Mouse (Mus musculus) hindbrain, embryonic 12.5 days (tissue): Measurements from ENCODE around the gene Igf1. TPM values are rescaled to one million over a fixed set of nuclear protein-coding genes. Genes with fewer than 3 reads are reported as not detected.

Experiments
- ATAC-seq: fragments of 200-750 bp; cut with Nextera tagmentation; 2 replicates; pipeline ENCODE4 v1.8.0; 2017; ENCODE audit warnings: moderate TSS enrichment; ENCODE audit not compliant: low FRiP score
- H3K27ac ChIP-seq: fragments of 300-500 bp; sonication (generic); 2 replicates; pipeline ENCODE4 v1.5.1; 2016; ENCODE audit warnings: mild to moderate bottlenecking
- H3K27me3 ChIP-seq: fragments of 300-500 bp; sonication (generic); 2 replicates; pipeline ENCODE4 v1.6.1; 2016; ENCODE audit warnings: mild to moderate bottlenecking
- H3K36me3 ChIP-seq: fragments of 300-500 bp; sonication (generic); 2 replicates; pipeline ENCODE4 v1.6.1; 2016; ENCODE audit warnings: mild to moderate bottlenecking
- H3K4me1 ChIP-seq: fragments of 300-500 bp; sonication (generic); 2 replicates; pipeline ENCODE4 v1.6.1; 2016
- H3K4me2 ChIP-seq: fragments of 300-500 bp; sonication (generic); replicated peaks from 2 replicates; pipeline ENCODE4 v1.6.1; 2016; ENCODE audit warnings: mild to moderate bottlenecking
- H3K4me3 ChIP-seq: fragments of 300-500 bp; sonication (generic); 2 replicates; pipeline ENCODE4 v1.5.1; 2016; ENCODE audit warnings: mild to moderate bottlenecking
- H3K9ac ChIP-seq: fragments of 300-500 bp; sonication (generic); 2 replicates; pipeline ENCODE4 v1.6.1; 2016; ENCODE audit warnings: mild to moderate bottlenecking, moderate library complexity
- H3K9me3 ChIP-seq: fragments of 300-500 bp; sonication (generic); replicated peaks from 2 replicates; pipeline ENCODE4 v1.6.1; 2016; ENCODE audit warnings: mild to moderate bottlenecking
- WGBS: fragments of 180-500 bp; shearing (Covaris S2); methylation state at CpG from one replicate; pipeline ENCODE4 v1.1.7; 2016; 5-methylcytosine and 5-hydroxymethylcytosine counted together
- polyA plus RNA-seq: library from polyadenylated mRNA; unstranded; fragments of >200 nt; fragmentation: Nextera tagmentation; extraction: Ambion mirVana; gene quantifications from 2 replicates; pipeline ENCODE4 v1.2.1, GENCODE M21; 2016

Gene Igf1
- polyA plus RNA-seq, 1 experiment from 2014 or later = 21.3 TPM

DNA sequence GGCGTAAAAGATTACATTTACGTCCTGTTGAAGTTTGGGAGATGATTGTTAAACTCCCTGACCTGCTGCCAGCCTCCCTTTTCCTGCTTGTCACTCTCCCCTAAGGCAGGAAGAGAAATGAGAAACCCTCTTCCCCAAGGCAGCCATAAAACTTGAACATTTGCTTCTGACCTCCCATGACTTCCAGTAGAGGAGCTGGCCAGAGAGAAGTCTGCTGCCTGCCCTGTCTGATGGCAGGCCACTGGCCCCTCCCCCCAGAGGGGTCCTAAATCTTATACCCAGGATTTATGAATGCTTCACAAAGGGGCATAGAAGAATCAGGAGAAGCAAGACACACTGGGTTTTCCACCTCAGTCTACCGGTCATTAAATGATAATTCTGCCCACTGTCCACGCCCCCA, 5.3 kb downstream of the Igf1 start:
- Histone ChIP-seq H3K36me3 (no peaks in the 10 kb centered on the region), H3K9me3 (no peaks in the 10 kb centered on the region), H3K4me3 (no peak overlapping the region), H3K9ac (no peak overlapping the region), H3K27ac (no peak overlapping the region), H3K4me1 (peaks cover 13% of the 10 kb centered on the region), H3K4me2 (no peak overlapping the region), H3K27me3 (0 out of 2 replicates have a peak, but pooled peaks cover 5% of the 10 kb centered on the region)
- ATAC-seq = no peak
- 81% methylated on average over 4 of the region's 4 CpGs for WGBS

DNA sequence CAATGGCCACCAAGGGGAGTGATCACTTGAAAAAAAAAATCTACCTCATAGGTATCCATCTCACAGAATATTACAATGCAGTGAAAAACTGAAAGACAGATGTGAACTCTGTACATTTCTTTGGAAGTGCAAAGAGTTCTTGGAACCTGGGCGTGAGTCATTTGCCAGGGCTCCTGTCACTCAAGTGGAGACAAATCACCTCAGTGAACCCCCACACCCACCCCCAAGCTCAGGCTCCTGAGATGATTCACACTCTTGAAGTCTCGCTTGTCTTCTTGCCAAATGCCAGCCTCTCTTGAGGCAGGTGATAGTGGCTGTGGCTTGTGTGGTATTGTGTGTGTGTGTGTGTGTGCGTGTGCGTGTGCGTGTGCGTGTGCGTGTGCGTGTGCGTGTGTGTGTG, 7.6 kb downstream of the Igf1 start:
- WGBS = 94% methylated on average over 9 of the region's 9 CpGs
- Histone ChIP-seq H3K4me2 (no peak overlapping the region), H3K9me3 (no peaks in the 10 kb centered on the region), H3K36me3 (no peaks in the 10 kb centered on the region), H3K4me3 (no peak overlapping the region), H3K27ac (no peak overlapping the region), H3K4me1 (peaks cover 6% of the 10 kb centered on the region; the same call in 1 of the 2 replicates), H3K9ac (no peak overlapping the region), H3K27me3 (no peaks in the 10 kb centered on the region)
- ATAC-seq = no peak

DNA sequence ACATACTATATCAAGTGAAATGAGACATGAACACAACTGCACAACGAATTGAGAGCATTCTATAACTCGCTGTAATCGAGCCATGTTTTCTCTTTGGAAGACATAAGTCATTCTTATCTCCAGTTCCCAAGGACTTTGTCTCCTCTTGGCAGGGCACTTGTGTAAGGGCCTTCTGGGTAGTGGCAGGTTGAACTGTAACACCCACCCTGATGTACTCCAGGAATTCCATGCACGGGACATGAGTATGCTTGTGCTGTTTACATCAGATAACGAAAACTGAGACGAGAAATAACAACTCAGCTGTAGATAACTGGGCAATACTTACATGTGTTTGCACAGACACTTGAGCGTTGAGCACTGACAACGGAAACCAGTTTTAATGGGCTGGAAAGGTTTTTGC, 8.4 kb downstream of the Igf1 start:
- Histone ChIP-seq H3K4me3 (no peak overlapping the region), H3K36me3 (no peaks in the 10 kb centered on the region), H3K9ac (no peak overlapping the region), H3K4me2 (no peak overlapping the region), H3K4me1 (no peaks in the 10 kb centered on the region), H3K27ac (no peak overlapping the region), H3K27me3 (no peaks in the 10 kb centered on the region), H3K9me3 (no peaks in the 10 kb centered on the region)
- no peak for ATAC-seq
- WGBS = 79% methylated on average over 8 of the region's 8 CpGs

GRCm38 (mm10) chr10:87867217-87867616, 9.2 kb downstream of the Igf1 start:
- Histone ChIP-seq H3K9me3 (no peaks in the 10 kb centered on the region), H3K4me2 (no peak overlapping the region), H3K36me3 (no peaks in the 10 kb centered on the region), H3K27ac (no peak overlapping the region), H3K27me3 (no peaks in the 10 kb centered on the region), H3K4me1 (peaks cover 2% of the 10 kb centered on the region; the same call in 1 of the 2 replicates), H3K4me3 (no peak overlapping the region), H3K9ac (no peak overlapping the region)
- no peak for ATAC-seq
- 81% methylated on average over 2 of the region's 2 CpGs for WGBS

DNA sequence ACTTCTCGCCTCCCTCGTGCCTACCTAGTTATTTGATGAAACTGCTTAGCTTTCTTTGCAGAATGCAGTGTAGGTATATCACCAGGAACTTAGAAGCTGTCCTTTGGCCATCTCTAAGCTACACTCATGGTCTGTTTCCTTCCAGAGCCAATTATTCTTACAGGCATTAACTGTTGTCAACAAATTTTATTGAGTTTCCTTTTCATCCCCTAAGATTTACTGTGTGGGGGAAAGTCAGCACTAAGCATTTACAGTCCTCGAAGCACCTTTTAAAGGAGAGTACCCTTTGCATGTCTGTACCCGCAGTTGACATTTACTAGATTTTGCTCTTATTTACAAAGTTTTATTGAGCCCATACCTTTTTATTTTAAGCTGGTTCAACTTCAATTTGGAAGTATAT, 9.6 kb downstream of the Igf1 start:
- Histone ChIP-seq H3K27me3 (no peaks in the 10 kb centered on the region), H3K4me1 (peaks cover 3% of the 10 kb centered on the region; the same call in 1 of the 2 replicates), H3K27ac (no peak overlapping the region), H3K9ac (no peak overlapping the region), H3K4me2 (no peak overlapping the region), H3K4me3 (no peak overlapping the region), H3K36me3 (no peaks in the 10 kb centered on the region), H3K9me3 (no peaks in the 10 kb centered on the region)
- ATAC-seq = no peak
- 83% methylated on average over 4 of the region's 4 CpGs for WGBS

DNA sequence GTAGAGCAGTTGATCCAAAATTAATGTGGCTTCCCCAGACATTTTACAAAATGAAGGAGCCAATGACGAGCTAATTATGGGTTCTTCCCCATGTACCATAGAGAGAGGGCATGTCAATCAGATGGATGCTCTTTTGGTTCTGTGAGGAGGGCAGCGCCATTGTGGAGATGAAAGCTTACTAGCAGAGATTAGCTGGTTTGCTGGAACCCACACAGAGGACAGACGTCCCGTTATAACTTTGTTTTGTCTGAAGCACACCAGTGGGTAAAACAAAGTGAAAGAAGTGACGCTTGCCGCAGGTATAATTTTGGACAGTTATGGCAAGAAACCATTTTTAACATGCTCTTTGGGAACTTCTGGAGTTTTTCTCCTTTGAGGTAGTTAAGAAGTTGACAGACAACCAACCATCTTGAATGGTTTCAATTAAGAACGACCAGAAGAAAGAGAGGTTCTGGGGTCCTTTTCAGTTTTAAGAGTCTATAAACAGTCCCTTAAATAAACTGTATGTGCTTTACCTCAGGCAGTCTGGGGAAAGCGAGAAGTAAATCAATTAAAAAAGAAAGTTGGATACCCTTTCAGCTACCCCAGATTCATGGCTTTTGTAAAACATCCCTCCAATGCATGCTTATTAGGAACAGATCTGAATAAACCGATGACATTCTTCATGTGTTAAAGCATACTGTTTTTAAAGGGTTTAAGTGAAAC, 10.4 kb downstream of the Igf1 start:
- H3K9me3 ChIP-seq = no peaks in the 10 kb centered on the region
- no peaks in the 10 kb centered on the region for H3K27me3 ChIP-seq
- no peak overlapping the region for H3K4me2 ChIP-seq
- no peaks in the 10 kb centered on the region for H3K36me3 ChIP-seq
- no peak overlapping the region for H3K4me3 ChIP-seq
- no peak overlapping the region for H3K9ac ChIP-seq
- peaks cover 6% of the 10 kb centered on the region; the same call in 1 of the 2 replicates for H3K4me1 ChIP-seq
- H3K27ac ChIP-seq = no peak overlapping the region
- 69% methylated on average over 9 of the region's 9 CpGs for WGBS
- no peak for ATAC-seq

- no peak overlapping the region for H3K27ac ChIP-seq
- H3K4me3 ChIP-seq = no peak overlapping the region
- no peak for ATAC-seq
- no peak overlapping the region for H3K4me2 ChIP-seq
- WGBS = 60% methylated on average over 2 of the region's 2 CpGs
- H3K9me3 ChIP-seq = no peaks in the 10 kb centered on the region
- H3K27me3 ChIP-seq = no peaks in the 10 kb centered on the region
- no peak overlapping the region for H3K9ac ChIP-seq
- peaks cover 6% of the 10 kb centered on the region; the same call in 1 of the 2 replicates for H3K4me1 ChIP-seq
- H3K36me3 ChIP-seq = no peaks in the 10 kb centered on the region
Measured at GRCm38 (mm10) chr10:87869151-87869550, 11.1 kb downstream of the Igf1 start.

- Histone ChIP-seq H3K27ac (no peak overlapping the region), H3K27me3 (no peaks in the 10 kb centered on the region), H3K36me3 (no peaks in the 10 kb centered on the region), H3K4me1 (peaks cover 6% of the 10 kb centered on the region; the same call in 1 of the 2 replicates), H3K9me3 (no peaks in the 10 kb centered on the region), H3K4me3 (no peak overlapping the region), H3K9ac (no peak overlapping the region), H3K4me2 (no peak overlapping the region)
- ATAC-seq = no peak
- 69% methylated on average over 1 of the region's 1 CpGs for WGBS
Measured at GRCm38 (mm10) chr10:87869691-87870090, 11.6 kb downstream of the Igf1 start.

- Histone ChIP-seq H3K36me3 (no peaks in the 10 kb centered on the region), H3K27ac (no peak overlapping the region), H3K4me1 (peaks cover 6% of the 10 kb centered on the region; the same call in 1 of the 2 replicates), H3K4me2 (no peak overlapping the region), H3K9me3 (no peaks in the 10 kb centered on the region), H3K27me3 (no peaks in the 10 kb centered on the region), H3K9ac (no peak overlapping the region), H3K4me3 (no peak overlapping the region)
- WGBS = 39% methylated on average over 8 of the region's 8 CpGs
- no peak for ATAC-seq
Measured at GRCm38 (mm10) chr10:87871863-87872647, 14.0 kb downstream of the Igf1 start.

- no peaks in the 10 kb centered on the region for H3K9me3 ChIP-seq
- H3K36me3 ChIP-seq = no peaks in the 10 kb centered on the region
- H3K4me3 ChIP-seq = no peak overlapping the region
- H3K4me2 ChIP-seq = no peak overlapping the region
- H3K4me1 ChIP-seq = peaks cover 6% of the 10 kb centered on the region; the same call in 1 of the 2 replicates
- ATAC-seq = no peak
- 62% methylated on average over 5 of the region's 5 CpGs for WGBS
- no peak overlapping the region for H3K27ac ChIP-seq
- no peak overlapping the region for H3K9ac ChIP-seq
- H3K27me3 ChIP-seq = no peaks in the 10 kb centered on the region
Measured at GRCm38 (mm10) chr10:87872854-87873253, 14.8 kb downstream of the Igf1 start.

DNA sequence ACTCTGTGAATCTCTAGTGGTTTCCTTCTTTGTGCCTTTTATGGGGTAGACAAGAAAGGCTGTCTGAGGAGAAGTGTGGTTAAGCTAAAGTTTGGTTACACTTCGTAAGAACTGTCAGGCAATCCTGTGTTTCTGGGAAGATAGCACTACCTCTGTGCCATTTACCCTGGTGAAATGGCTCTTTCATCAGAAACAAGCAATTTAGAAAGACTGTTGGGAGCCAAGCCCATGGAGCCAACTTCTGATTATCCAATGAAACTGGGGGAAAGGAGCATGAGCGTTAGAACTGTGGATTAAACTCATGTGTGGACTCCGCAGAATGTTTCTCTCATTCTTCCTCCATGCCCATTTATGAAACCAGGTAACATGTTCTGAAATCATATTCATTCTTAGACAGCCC, 15.5 kb downstream of the Igf1 start:
- peaks cover 6% of the 10 kb centered on the region; the same call in 1 of the 2 replicates for H3K4me1 ChIP-seq
- H3K9ac ChIP-seq = no peak overlapping the region
- 95% methylated on average over 3 of the region's 3 CpGs for WGBS
- no peak overlapping the region for H3K4me3 ChIP-seq
- no peak for ATAC-seq
- no peaks in the 10 kb centered on the region for H3K36me3 ChIP-seq
- no peaks in the 10 kb centered on the region for H3K27me3 ChIP-seq
- H3K27ac ChIP-seq = no peak overlapping the region
- no peak overlapping the region for H3K4me2 ChIP-seq
- no peaks in the 10 kb centered on the region for H3K9me3 ChIP-seq

DNA sequence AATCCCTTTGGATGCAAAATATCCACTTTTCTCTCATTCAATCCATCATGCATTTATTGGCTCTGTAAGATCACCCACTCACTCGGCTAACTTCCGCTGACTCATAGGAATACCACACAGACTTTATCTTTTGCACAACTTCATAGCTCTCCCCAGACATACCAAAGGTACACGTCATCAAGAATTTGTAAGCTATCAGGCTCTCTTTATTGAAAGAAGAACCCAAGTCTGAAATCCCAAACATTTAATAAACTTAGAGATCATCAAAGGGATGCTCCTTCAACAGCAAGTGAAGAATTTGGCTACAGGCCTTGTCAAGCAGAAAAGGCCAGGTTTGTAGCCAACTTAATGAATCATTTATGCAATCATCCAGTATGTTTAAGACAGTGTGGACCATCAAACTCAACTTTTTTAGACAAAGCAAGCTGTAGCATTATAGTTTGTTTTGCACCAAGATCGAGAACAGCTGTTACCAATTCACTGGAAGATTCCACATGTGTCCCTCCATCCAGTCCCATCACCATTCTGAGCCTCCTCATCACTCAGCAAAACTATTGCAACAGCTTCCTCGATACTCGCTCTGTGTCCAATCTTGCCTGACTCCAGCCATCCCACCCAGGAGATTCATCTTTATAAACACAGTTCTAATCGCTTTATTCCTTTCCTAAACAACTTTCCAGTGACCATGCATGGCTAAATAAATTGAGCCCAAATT, 22.2 kb downstream of the Igf1 start:
- Histone ChIP-seq H3K36me3 (no peaks in the 10 kb centered on the region), H3K4me3 (no peak overlapping the region), H3K4me2 (no peak overlapping the region), H3K4me1 (no peaks in the 10 kb centered on the region), H3K27me3 (no peaks in the 10 kb centered on the region), H3K9me3 (no peaks in the 10 kb centered on the region), H3K27ac (no peak overlapping the region), H3K9ac (no peak overlapping the region)
- no peak for ATAC-seq
- 87% methylated on average over 7 of the region's 7 CpGs for WGBS
